Mouse (Mus musculus) ES-E14 (cell line): ENCODE measurements around the gene Clip2. TPM values are rescaled to one million over a fixed set of nuclear protein-coding genes. Genes with fewer than 3 reads are reported as not detected.

ENCODE experiments used
- DNase-seq: peaks from one replicate; pipeline ENCODE4 v3.0.0-alpha.2; 2013; ENCODE audit warnings: low read depth, low spot score
- H3K27ac ChIP-seq: 2 replicates; pipeline ENCODE4 v1.5.1; 2012; ENCODE audit warnings: low read depth, mild to moderate bottlenecking, low read length, moderate library complexity, mixed read lengths; ENCODE audit not compliant: poor library complexity, insufficient read depth, severe bottlenecking
- H3K36me3 ChIP-seq: 2 replicates; pipeline ENCODE4 v1.6.1; 2012; ENCODE audit warnings: mild to moderate bottlenecking, low read length, moderate library complexity, mixed read lengths; ENCODE audit not compliant: control insufficient read depth, poor library complexity, insufficient read depth, severe bottlenecking
- H3K4me1 ChIP-seq, 2 experiments: fragments of 150-350 bp in 1 of 2; sonication (generic) in 1 of 2; 2 replicates each; pipeline ENCODE4 v1.6.1; 2012; ENCODE audit warnings: low read length in 2 of 2, mild to moderate bottlenecking in 1 of 2, mixed read lengths in 1 of 2; ENCODE audit not compliant: control insufficient read depth in 2 of 2, insufficient read depth in 2 of 2, poor library complexity in 1 of 2
- H3K4me3 ChIP-seq, 2 experiments: fragments of 150-350 bp in 1 of 2; sonication (generic) in 1 of 2; 2 replicates each; pipeline ENCODE4 v1.5.1; 2012; ENCODE audit warnings: low read length in 2 of 2, low read depth in 1 of 2, mild to moderate bottlenecking in 1 of 2, mixed read lengths in 1 of 2; ENCODE audit not compliant: insufficient read depth in 1 of 2, poor library complexity in 1 of 2, severe bottlenecking in 1 of 2
- H3K9ac ChIP-seq: 2 replicates; pipeline ENCODE4 v1.6.1; 2012; ENCODE audit warnings: low read depth, mild to moderate bottlenecking, low read length, mixed read lengths; ENCODE audit not compliant: poor library complexity, insufficient read depth, severe bottlenecking
- H3K9me3 ChIP-seq: fragments of 150-350 bp; sonication (generic); 2 replicates; pipeline ENCODE4 v1.6.1; 2012; ENCODE audit warnings: low read depth, mild to moderate bottlenecking, low read length; ENCODE audit not compliant: control insufficient read depth, insufficient read depth
- CHD2 ChIP-seq: IDR thresholded peaks from 2 replicates; pipeline ENCODE4 v1.6.1; 2014; ENCODE audit warnings: mild to moderate bottlenecking, low read depth, low read length, inconsistent platforms
- HCFC1 ChIP-seq: IDR thresholded peaks from 2 replicates; pipeline ENCODE4 v1.6.1; 2012; ENCODE audit warnings: low read length, inconsistent platforms, borderline replicate concordance; ENCODE audit not compliant: insufficient read depth
- MAFK ChIP-seq: IDR thresholded peaks from 2 replicates; pipeline ENCODE4 v1.6.1; 2014; ENCODE audit warnings: mild to moderate bottlenecking, low read depth, low read length, inconsistent platforms; ENCODE audit not compliant: insufficient read depth
- ZC3H11A ChIP-seq: IDR thresholded peaks from 2 replicates; pipeline ENCODE4 v1.6.1; 2012; ENCODE audit warnings: low read depth, mild to moderate bottlenecking, inconsistent platforms, low read length, borderline replicate concordance
- ZNF384 ChIP-seq: IDR thresholded peaks from 2 replicates; pipeline ENCODE4 v1.6.1; 2012; ENCODE audit warnings: low read depth, low read length, inconsistent platforms
- in situ Hi-C, 2 experiments: fragments of 600-800 bp; cut with MboI; formaldehyde crosslinking; loops; one replicate each; pipeline ENCODE4 v1.15.1; 2025; ENCODE audit warnings: low sequenced_read_pairs in 2 of 2, inconsistent platforms in 1 of 2; ENCODE audit not compliant: unreplicated experiment in 2 of 2
- total RNA-seq: library from RNA; depleted of rRNA; stranded (reverse); fragments of 300-350 nt; gene quantifications from 2 replicates; pipeline ENCODE4 v1.2.3, GENCODE M21; 2012

Clip2 gene
- total RNA-seq, 1 experiment = 10.5 TPM

GRCm38 (mm10) chr5:134530830-134531229 is 21.4 kb downstream of the Clip2 start:
- no peak overlapping the region for H3K4me3 ChIP-seq
- no peaks in the 10 kb centered on the region for H3K36me3 ChIP-seq
- TF ChIP-seq ZNF384 (no peak), CHD2 (no peak), HCFC1 (no peak), MAFK (no peak), ZC3H11A (no peak)

DNA sequence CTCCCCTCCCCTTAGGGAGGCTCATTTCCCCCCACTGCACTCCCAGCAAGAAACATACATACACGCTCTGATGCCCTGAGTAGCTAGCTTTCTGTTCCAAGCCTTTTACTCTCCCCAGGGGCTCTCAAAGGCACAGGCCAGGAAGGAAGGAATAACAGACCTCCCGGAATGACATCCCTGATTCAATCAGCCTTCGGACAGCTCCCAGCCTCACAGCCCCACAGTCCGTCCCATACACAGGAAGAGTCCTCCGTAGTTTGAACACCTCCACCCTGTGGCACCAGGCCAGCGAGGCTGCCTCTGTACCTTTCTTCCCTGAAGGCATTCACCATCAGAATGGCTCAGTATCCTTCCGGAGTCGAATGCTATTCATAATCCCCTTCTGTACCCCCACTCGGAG is 23.7 kb downstream of the Clip2 start:
- no peak overlapping the region for H3K27ac ChIP-seq
- DNase-seq = no peak
- no peak overlapping the region for H3K9ac ChIP-seq
- no peak overlapping the region for H3K4me3 ChIP-seq
- no peak for TF ChIP-seq MAFK
- no peak for TF ChIP-seq CHD2
- H3K36me3 ChIP-seq = no peaks in the 10 kb centered on the region
- H3K4me1 ChIP-seq = peaks cover 2 to 11% of the 10 kb centered on the region in 2 experiments; a peak in 1 of 4 replicates
- in situ Hi-C loops = no loop called here
- H3K9me3 ChIP-seq = no peaks in the 10 kb centered on the region

More at GRCm38 (mm10) chr5:134530830-134531229, 21.4 kb downstream of the Clip2 start:
- in situ Hi-C loops = no loop called here
- H3K27ac ChIP-seq = no peak overlapping the region
- peaks cover 2 to 11% of the 10 kb centered on the region in 2 experiments; a peak in 1 of 4 replicates for H3K4me1 ChIP-seq
- no peak overlapping the region for H3K9ac ChIP-seq
- H3K9me3 ChIP-seq = no peaks in the 10 kb centered on the region
- no peak for DNase-seq

GRCm38 (mm10) chr5:134525971-134526711 is 26.1 kb downstream of the Clip2 start:
- in situ Hi-C loops = no loop called here
- no peak overlapping the region for H3K9ac ChIP-seq
- no peak overlapping the region for H3K4me3 ChIP-seq
- peak; percentile 55 for DNase-seq
- no peak overlapping the region for H3K27ac ChIP-seq
- H3K9me3 ChIP-seq = no peaks in the 10 kb centered on the region
- H3K36me3 ChIP-seq = no peaks in the 10 kb centered on the region
- no peak for TF ChIP-seq ZC3H11A
- TF ChIP-seq MAFK = no peak
- no peak for TF ChIP-seq HCFC1
- TF ChIP-seq CHD2 = no peak
- no peak for TF ChIP-seq ZNF384
- H3K4me1 ChIP-seq = peaks cover 2 to 16% of the 10 kb centered on the region in 2 experiments; a peak in 1 of 4 replicates

DNA sequence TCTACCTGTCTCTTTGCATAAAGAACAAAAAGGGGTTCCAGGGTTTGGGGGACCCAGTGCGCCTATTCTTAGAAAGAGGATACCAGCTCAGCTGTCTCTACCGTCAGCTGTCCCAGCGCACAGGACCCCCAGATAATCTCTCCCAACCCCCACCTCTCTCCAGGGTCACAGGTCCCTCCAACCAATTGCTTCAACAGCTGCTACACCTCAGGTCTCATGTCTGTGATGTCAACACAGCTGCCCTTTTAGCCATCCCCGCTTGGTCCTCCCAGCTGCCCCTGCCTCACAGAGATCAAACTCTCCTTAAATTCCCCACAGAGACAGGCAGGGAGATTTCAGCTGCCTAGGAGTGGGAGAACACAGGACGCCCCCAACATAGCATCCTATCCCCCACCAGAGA is 28.5 kb downstream of the Clip2 start:
- H3K9ac ChIP-seq = no peak overlapping the region
- TF ChIP-seq CHD2 (no peak), ZNF384 (no peak), ZC3H11A (no peak), MAFK (no peak), HCFC1 (no peak)
- no peaks in the 10 kb centered on the region for H3K9me3 ChIP-seq
- H3K36me3 ChIP-seq = no peaks in the 10 kb centered on the region
- DNase-seq = no peak
- no peak overlapping the region for H3K4me3 ChIP-seq
- in situ Hi-C loops = no loop called here
- peaks cover 2 to 11% of the 10 kb centered on the region in 2 experiments; a peak in 1 of 4 replicates for H3K4me1 ChIP-seq
- H3K27ac ChIP-seq = no peak overlapping the region

DNA sequence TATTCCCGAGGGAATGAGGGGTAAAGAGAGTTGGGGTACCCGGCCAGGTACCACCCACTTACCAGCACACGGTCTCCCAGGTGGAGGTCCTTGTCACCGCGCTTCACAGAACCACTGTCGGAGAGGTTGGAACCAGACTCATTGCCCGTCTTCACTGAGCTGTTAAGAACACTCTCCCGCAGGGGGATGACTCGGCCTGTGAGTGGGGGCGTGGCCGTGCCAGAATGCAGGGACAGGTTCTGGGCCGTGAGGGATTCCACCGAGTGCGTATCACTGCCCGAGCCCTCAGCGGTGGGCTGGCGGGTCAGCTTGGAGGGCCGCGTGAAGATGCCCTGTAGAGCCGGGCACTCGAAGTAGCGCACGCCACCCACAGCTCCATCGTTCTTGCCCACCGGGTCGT is 29.7 kb downstream of the Clip2 start:
- Histone ChIP-seq H3K4me3 (peak overlapping the region; percentile 50 to 54; a peak in 3 of 4 replicates), H3K9me3 (no peaks in the 10 kb centered on the region), H3K4me1 (peaks cover 0 to 5% of the 10 kb centered on the region in 2 experiments; a peak in 1 of 4 replicates), H3K36me3 (no peaks in the 10 kb centered on the region), H3K9ac (peak overlapping the region; percentile 38; the same call in 1 of the 2 replicates), H3K27ac (no peak overlapping the region)
- no peak for DNase-seq
- no peak for TF ChIP-seq MAFK
- TF ChIP-seq ZC3H11A = no peak
- TF ChIP-seq HCFC1 = no peak
- no peak for TF ChIP-seq ZNF384
- no peak for TF ChIP-seq CHD2
- in situ Hi-C loops = no loop called here
